Mouse (Mus musculus): ENCODE data around the gene Enpp1. TPM values are rescaled to one million over a fixed set of nuclear protein-coding genes. Genes with fewer than 3 reads are reported as not detected.

Gene Enpp1
- polyA plus RNA-seq, 1 experiment from 2014 or later, result 2.1 TPM

GRCm38 (mm10) chr10:24707745-24708144, 4.2 kb downstream of the Enpp1 start:
- Histone ChIP-seq H3K4me1 (peaks cover 17% of the 10 kb centered on the region; the same call in 1 of the 2 replicates), H3K9me3 (replicated peaks) (no peaks in the 10 kb centered on the region), H3K36me3 (no peaks in the 10 kb centered on the region), H3K27ac (no peak overlapping the region), H3K4me3 (no peak overlapping the region), H3K9ac (no peak overlapping the region), H3K27me3 (replicated peaks) (peaks cover 29% of the 10 kb centered on the region), H3K4me2 (no peak overlapping the region)
- no peak for ATAC-seq
- WGBS (ENCODE audit: insufficient replicate concordance), result 58% methylated on average over 6 of the region's 6 CpGs

- WGBS (ENCODE audit: insufficient replicate concordance), result 70% methylated on average over 2 of the region's 2 CpGs
- no peak for ATAC-seq
Measured at GRCm38 (mm10) chr10:24706431-24707140, 5.4 kb downstream of the Enpp1 start.

GRCm38 (mm10) chr10:24702698-24703097, 9.3 kb downstream of the Enpp1 start:
- H3K27me3 ChIP-seq (replicated peaks), result 0 out of 2 replicates have a peak, but pooled peaks cover 2% of the 10 kb centered on the region
- no peak overlapping the region for H3K27ac ChIP-seq
- no peak for ATAC-seq
- WGBS (ENCODE audit: insufficient replicate concordance), result 65% methylated on average over 2 of the region's 2 CpGs
- no peaks in the 10 kb centered on the region for H3K4me1 ChIP-seq
- H3K36me3 ChIP-seq, result no peaks in the 10 kb centered on the region
- no peak overlapping the region for H3K4me2 ChIP-seq
- H3K9ac ChIP-seq, result no peak overlapping the region
- H3K4me3 ChIP-seq, result no peak overlapping the region
- H3K9me3 ChIP-seq (replicated peaks), result no peaks in the 10 kb centered on the region

More at GRCm38 (mm10) chr10:24706431-24707140, 5.4 kb downstream of the Enpp1 start:
- H3K4me3 ChIP-seq, result no peak overlapping the region
- no peaks in the 10 kb centered on the region for H3K9me3 ChIP-seq (replicated peaks)
- H3K4me2 ChIP-seq, result no peak overlapping the region
- no peaks in the 10 kb centered on the region for H3K36me3 ChIP-seq
- 0 out of 2 replicates have a peak, but pooled peaks cover 8% of the 10 kb centered on the region for H3K4me1 ChIP-seq
- no peak overlapping the region for H3K27ac ChIP-seq
- H3K9ac ChIP-seq, result no peak overlapping the region
- peaks cover 20% of the 10 kb centered on the region for H3K27me3 ChIP-seq (replicated peaks)

- H3K4me2 ChIP-seq, result no peak overlapping the region
- H3K4me1 ChIP-seq, result no peaks in the 10 kb centered on the region
- H3K4me3 ChIP-seq, result no peak overlapping the region
- H3K27me3 ChIP-seq (replicated peaks), result no peaks in the 10 kb centered on the region
- WGBS (ENCODE audit: insufficient replicate concordance), result 79% methylated on average over 6 of the region's 6 CpGs
- no peak overlapping the region for H3K27ac ChIP-seq
- H3K36me3 ChIP-seq, result no peaks in the 10 kb centered on the region
- ATAC-seq, result no peak
- H3K9ac ChIP-seq, result no peak overlapping the region
- no peaks in the 10 kb centered on the region for H3K9me3 ChIP-seq (replicated peaks)
Measured at GRCm38 (mm10) chr10:24698131-24698775, 13.7 kb downstream of the Enpp1 start.

- Histone ChIP-seq H3K9ac (no peak overlapping the region), H3K36me3 (no peaks in the 10 kb centered on the region), H3K27ac (no peak overlapping the region), H3K27me3 (replicated peaks) (no peaks in the 10 kb centered on the region), H3K4me2 (no peak overlapping the region), H3K4me1 (no peaks in the 10 kb centered on the region), H3K9me3 (replicated peaks) (no peaks in the 10 kb centered on the region), H3K4me3 (no peak overlapping the region)
- 80% methylated on average over 3 of the region's 3 CpGs for WGBS (ENCODE audit: insufficient replicate concordance)
- ATAC-seq, result no peak
Measured at GRCm38 (mm10) chr10:24696761-24697160, 15.2 kb downstream of the Enpp1 start.

- Histone ChIP-seq H3K36me3 (no peaks in the 10 kb centered on the region), H3K27ac (no peak overlapping the region), H3K27me3 (replicated peaks) (no peaks in the 10 kb centered on the region), H3K9ac (no peak overlapping the region), H3K9me3 (replicated peaks) (no peaks in the 10 kb centered on the region), H3K4me2 (no peak overlapping the region), H3K4me3 (no peak overlapping the region), H3K4me1 (no peaks in the 10 kb centered on the region)
- ATAC-seq, result no peak
- WGBS (ENCODE audit: insufficient replicate concordance), result 51% methylated on average over 5 of the region's 5 CpGs
Measured at GRCm38 (mm10) chr10:24695786-24696185, 16.2 kb downstream of the Enpp1 start.

GRCm38 (mm10) chr10:24682518-24683104, 29.3 kb downstream of the Enpp1 start:
- no peak overlapping the region for H3K4me3 ChIP-seq
- H3K27me3 ChIP-seq (replicated peaks), result no peaks in the 10 kb centered on the region
- no peak for ATAC-seq
- no peaks in the 10 kb centered on the region for H3K9me3 ChIP-seq (replicated peaks)
- no peaks in the 10 kb centered on the region for H3K36me3 ChIP-seq
- H3K4me1 ChIP-seq, result no peaks in the 10 kb centered on the region
- no peak overlapping the region for H3K4me2 ChIP-seq
- H3K9ac ChIP-seq, result no peak overlapping the region
- WGBS (ENCODE audit: insufficient replicate concordance), result 71% methylated on average over 7 of the region's 7 CpGs
- no peak overlapping the region for H3K27ac ChIP-seq

GRCm38 (mm10) chr10:24677681-24678080, 34.3 kb downstream of the Enpp1 start:
- H3K4me3 ChIP-seq, result no peak overlapping the region
- no peaks in the 10 kb centered on the region for H3K27me3 ChIP-seq (replicated peaks)
- no peaks in the 10 kb centered on the region for H3K36me3 ChIP-seq
- WGBS (ENCODE audit: insufficient replicate concordance), result 84% methylated on average over 18 of the region's 18 CpGs
- no peaks in the 10 kb centered on the region for H3K4me1 ChIP-seq
- no peak overlapping the region for H3K27ac ChIP-seq
- no peak overlapping the region for H3K4me2 ChIP-seq
- H3K9ac ChIP-seq, result no peak overlapping the region
- no peaks in the 10 kb centered on the region for H3K9me3 ChIP-seq (replicated peaks)
- ATAC-seq, result no peak

- Histone ChIP-seq H3K4me2 (no peak overlapping the region), H3K27ac (no peak overlapping the region), H3K4me1 (no peaks in the 10 kb centered on the region), H3K9me3 (replicated peaks) (no peaks in the 10 kb centered on the region), H3K9ac (no peak overlapping the region), H3K36me3 (no peaks in the 10 kb centered on the region), H3K27me3 (replicated peaks) (no peaks in the 10 kb centered on the region), H3K4me3 (no peak overlapping the region)
- ATAC-seq, result no peak
- WGBS (ENCODE audit: insufficient replicate concordance), result 77% methylated on average over 6 of the region's 6 CpGs
Measured at GRCm38 (mm10) chr10:24674261-24674660, 37.7 kb downstream of the Enpp1 start.

- no peaks in the 10 kb centered on the region for H3K27me3 ChIP-seq (replicated peaks)
- H3K27ac ChIP-seq, result no peak overlapping the region
- no peaks in the 10 kb centered on the region for H3K9me3 ChIP-seq (replicated peaks)
- no peak overlapping the region for H3K4me3 ChIP-seq
- H3K36me3 ChIP-seq, result no peaks in the 10 kb centered on the region
- no peak for ATAC-seq
- H3K4me1 ChIP-seq, result no peaks in the 10 kb centered on the region
- no peak overlapping the region for H3K4me2 ChIP-seq
- WGBS (ENCODE audit: insufficient replicate concordance), result 85% methylated on average over 2 of the region's 2 CpGs
- H3K9ac ChIP-seq, result no peak overlapping the region
Measured at GRCm38 (mm10) chr10:24672948-24673347, 39.0 kb downstream of the Enpp1 start.

GRCm38 (mm10) chr10:24670548-24670947, 41.4 kb downstream of the Enpp1 start:
- no peaks in the 10 kb centered on the region for H3K36me3 ChIP-seq
- H3K4me1 ChIP-seq, result no peaks in the 10 kb centered on the region
- H3K9me3 ChIP-seq (replicated peaks), result no peaks in the 10 kb centered on the region
- 80% methylated on average over 6 of the region's 6 CpGs for WGBS (ENCODE audit: insufficient replicate concordance)
- no peak overlapping the region for H3K9ac ChIP-seq
- H3K27ac ChIP-seq, result no peak overlapping the region
- ATAC-seq, result no peak
- no peak overlapping the region for H3K4me3 ChIP-seq
- H3K4me2 ChIP-seq, result no peak overlapping the region
- H3K27me3 ChIP-seq (replicated peaks), result no peaks in the 10 kb centered on the region

- Histone ChIP-seq H3K9me3 (replicated peaks) (no peaks in the 10 kb centered on the region), H3K9ac (no peak overlapping the region), H3K36me3 (no peaks in the 10 kb centered on the region), H3K4me3 (no peak overlapping the region), H3K27me3 (replicated peaks) (no peaks in the 10 kb centered on the region), H3K4me1 (no peaks in the 10 kb centered on the region), H3K4me2 (no peak overlapping the region), H3K27ac (no peak overlapping the region)
- ATAC-seq, result no peak
- WGBS (ENCODE audit: insufficient replicate concordance), result 80% methylated on average over 11 of the region's 11 CpGs
Measured at GRCm38 (mm10) chr10:24650990-24651569, 60.9 kb downstream of the Enpp1 start.

Measured in liver, embryonic 12.5 days (tissue).